Mouse (Mus musculus): ENCODE measurements around the gene Lim2. TPM values are rescaled to one million over a fixed set of nuclear protein-coding genes. Genes with fewer than 3 reads are reported as not detected.

Lim2 gene
- polyA plus RNA-seq, 1 experiment from 2014 or later = 0.52 TPM

DNA sequence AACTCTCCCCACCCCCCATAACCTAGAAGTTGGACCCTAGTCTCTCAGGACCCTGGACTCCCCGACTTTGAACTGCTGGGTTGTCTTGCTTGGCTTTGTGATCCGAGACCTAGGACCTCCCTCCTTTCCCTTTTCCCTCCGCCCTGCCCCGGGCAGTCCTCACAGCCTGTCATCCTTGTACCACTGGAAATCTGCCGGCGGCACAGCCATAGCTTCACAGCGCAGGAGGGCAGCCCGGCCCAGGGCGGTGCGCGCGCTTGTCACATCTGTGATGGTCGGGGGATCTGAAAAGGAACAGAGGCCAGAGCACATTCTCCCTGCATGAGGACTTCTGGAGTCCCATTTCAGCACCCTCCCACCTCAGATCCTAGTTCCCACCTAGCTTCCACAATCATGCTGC is 48.9 kb downstream of the Lim2 start:
- no peak for ATAC-seq
- no peaks in the 10 kb centered on the region for H3K9me3 ChIP-seq (ENCODE audit: control insufficient read depth)
- H3K4me2 ChIP-seq (replicated peaks; ENCODE audit: low read depth) = no peak overlapping the region
- peaks cover 23% of the 10 kb centered on the region for H3K27me3 ChIP-seq (replicated peaks; ENCODE audit: control insufficient read depth, insufficient read depth, low read length)
- H3K27ac ChIP-seq (ENCODE audit: low read depth, low read length) = no peak overlapping the region
- no peaks in the 10 kb centered on the region for H3K36me3 ChIP-seq (ENCODE audit: control insufficient read depth, insufficient read depth)
- H3K9ac ChIP-seq (ENCODE audit: low read depth, low read length) = no peak overlapping the region
- H3K4me3 ChIP-seq (ENCODE audit: low read depth, low read length) = no peak overlapping the region
- no peak for TF ChIP-seq CTCF (IDR thresholded peaks at IDR 0.05; ENCODE audit: low read depth)
- H3K4me1 ChIP-seq (replicated peaks; ENCODE audit: control insufficient read depth, insufficient read depth, low read length) = no peaks in the 10 kb centered on the region
- WGBS = 14% methylated on average over 13 of the region's 13 CpGs

DNA sequence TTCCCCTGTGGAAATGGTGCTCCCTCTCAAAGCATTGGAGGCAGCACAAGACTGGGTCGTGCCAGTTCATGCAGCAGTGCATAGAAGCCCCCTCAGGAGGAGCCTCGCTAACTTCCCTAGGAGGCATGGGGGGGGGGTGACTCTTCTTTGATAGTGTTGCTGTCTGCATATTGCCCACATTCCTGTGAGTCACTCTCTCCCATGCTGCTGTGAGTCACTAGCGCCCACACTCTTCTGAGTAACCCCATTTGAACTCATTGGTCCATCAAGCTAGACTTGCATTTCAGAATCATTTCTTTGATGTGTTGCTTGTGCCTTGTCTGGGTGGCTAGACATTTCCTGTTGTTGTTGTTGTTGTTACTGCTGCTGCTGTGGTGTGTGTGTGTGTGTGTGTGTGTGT is 53.7 kb downstream of the Lim2 start:
- peaks cover 16% of the 10 kb centered on the region for H3K27me3 ChIP-seq (replicated peaks; ENCODE audit: control insufficient read depth, insufficient read depth, low read length)
- no peak for ATAC-seq
- no peaks in the 10 kb centered on the region for H3K9me3 ChIP-seq (ENCODE audit: control insufficient read depth)
- no peaks in the 10 kb centered on the region for H3K4me1 ChIP-seq (replicated peaks; ENCODE audit: control insufficient read depth, insufficient read depth, low read length)
- no peak overlapping the region for H3K27ac ChIP-seq (ENCODE audit: low read depth, low read length)
- no peaks in the 10 kb centered on the region for H3K36me3 ChIP-seq (ENCODE audit: control insufficient read depth, insufficient read depth)
- 76% methylated on average over 3 of the region's 3 CpGs for WGBS
- no peak overlapping the region for H3K4me2 ChIP-seq (replicated peaks; ENCODE audit: low read depth)
- no peak for TF ChIP-seq CTCF (IDR thresholded peaks at IDR 0.05; ENCODE audit: low read depth)
- H3K9ac ChIP-seq (ENCODE audit: low read depth, low read length) = no peak overlapping the region
- H3K4me3 ChIP-seq (ENCODE audit: low read depth, low read length) = no peak overlapping the region

DNA sequence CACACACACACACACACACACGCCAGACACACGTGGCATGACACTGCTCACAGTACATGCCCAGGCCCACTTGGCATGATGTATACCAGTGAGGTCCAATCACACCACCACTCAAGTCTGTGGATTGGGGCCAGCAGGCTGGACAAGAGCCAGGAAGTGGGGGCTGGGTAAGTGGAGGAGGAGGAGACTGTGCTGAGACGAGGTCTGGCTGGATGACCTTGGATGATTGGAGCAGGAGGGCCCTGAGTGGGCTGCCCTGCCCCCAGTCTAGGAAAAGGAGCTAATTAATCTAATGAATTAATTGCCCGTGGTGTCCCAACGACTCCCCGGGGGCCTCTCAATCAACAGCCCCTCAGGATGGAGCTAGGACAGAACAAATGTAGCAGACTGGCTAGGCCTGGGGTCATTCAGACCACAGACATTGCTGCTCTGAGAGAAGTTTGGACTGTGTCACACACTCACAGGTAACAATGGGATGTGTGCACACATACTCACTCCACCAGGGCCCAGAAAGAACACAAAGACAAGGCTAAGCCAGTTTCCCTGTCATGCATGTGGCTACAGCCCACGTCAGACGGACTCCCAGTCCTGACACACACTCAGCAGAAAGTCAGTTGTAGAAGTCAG is 54.7 kb downstream of the Lim2 start:
- no peak for TF ChIP-seq CTCF (IDR thresholded peaks at IDR 0.05; ENCODE audit: low read depth)
- Histone ChIP-seq H3K4me2 (replicated peaks; ENCODE audit: low read depth) (no peak overlapping the region), H3K4me1 (replicated peaks; ENCODE audit: control insufficient read depth, insufficient read depth, low read length) (no peaks in the 10 kb centered on the region), H3K4me3 (ENCODE audit: low read depth, low read length) (no peak overlapping the region), H3K9me3 (ENCODE audit: control insufficient read depth) (no peaks in the 10 kb centered on the region), H3K27ac (ENCODE audit: low read depth, low read length) (no peak overlapping the region), H3K36me3 (ENCODE audit: control insufficient read depth, insufficient read depth) (no peaks in the 10 kb centered on the region), H3K9ac (ENCODE audit: low read depth, low read length) (no peak overlapping the region), H3K27me3 (replicated peaks; ENCODE audit: control insufficient read depth, insufficient read depth, low read length) (peaks cover 6% of the 10 kb centered on the region)
- 63% methylated on average over 8 of the region's 8 CpGs for WGBS
- ATAC-seq = no peak

DNA sequence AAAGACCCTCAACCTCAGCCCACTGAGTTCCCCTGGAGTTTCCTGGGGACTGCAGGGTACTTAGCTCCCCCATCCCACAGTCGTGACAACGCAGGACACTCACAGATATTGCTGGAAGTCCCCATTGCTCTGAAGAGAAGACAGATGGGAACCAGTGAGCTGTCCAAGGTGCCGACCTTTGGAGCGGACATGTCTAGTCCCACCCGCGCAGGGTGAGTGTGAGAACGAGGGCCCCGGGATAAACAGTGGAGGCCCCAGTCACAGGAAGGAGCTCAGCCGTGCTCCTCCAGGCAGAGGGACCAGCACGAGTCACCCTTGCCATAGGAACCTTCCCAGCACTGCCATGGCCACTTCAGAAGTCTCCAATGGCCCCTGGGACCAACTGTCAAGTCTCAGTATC is 55.8 kb downstream of the Lim2 start:
- 0% methylated on average over 10 of the region's 10 CpGs for WGBS
- H3K9me3 ChIP-seq (ENCODE audit: control insufficient read depth) = no peaks in the 10 kb centered on the region
- H3K4me3 ChIP-seq (ENCODE audit: low read depth, low read length) = no peak overlapping the region
- TF ChIP-seq CTCF (IDR thresholded peaks at IDR 0.05; ENCODE audit: low read depth) = no peak
- no peak overlapping the region for H3K4me2 ChIP-seq (replicated peaks; ENCODE audit: low read depth)
- H3K27ac ChIP-seq (ENCODE audit: low read depth, low read length) = no peak overlapping the region
- no peaks in the 10 kb centered on the region for H3K27me3 ChIP-seq (replicated peaks; ENCODE audit: control insufficient read depth, insufficient read depth, low read length)
- no peak overlapping the region for H3K9ac ChIP-seq (ENCODE audit: low read depth, low read length)
- H3K36me3 ChIP-seq (ENCODE audit: control insufficient read depth, insufficient read depth) = no peaks in the 10 kb centered on the region
- no peak for ATAC-seq
- H3K4me1 ChIP-seq (replicated peaks; ENCODE audit: control insufficient read depth, insufficient read depth, low read length) = no peaks in the 10 kb centered on the region

Small RNA genes lying within 50 kb of the gene (microRNA-seq; reads per million reads assigned to microRNA genes)
- 1.6 reads per million for gene Mir7051

Other genes starting within 250 kb of the Lim2 start
- 5.3 and 5.5 TPM in 2 replicates for gene Zfp715, start 114.4 kb upstream of the Lim2 start, polyA plus RNA-seq (2015; fragmentation: Nextera tagmentation; extraction: Ambion mirVana)
- 0.25 and 0.33 TPM in 2 replicates for gene Siglecf, start 76.3 kb upstream of the Lim2 start, polyA plus RNA-seq (2015; fragmentation: Nextera tagmentation; extraction: Ambion mirVana)
- gene Siglecg, start 19.5 kb upstream of the Lim2 start, polyA plus RNA-seq (2015; fragmentation: Nextera tagmentation; extraction: Ambion mirVana) = 0.07 and 0.08 TPM in 2 replicates
- gene Nkg7, start 9.4 kb downstream of the Lim2 start, polyA plus RNA-seq (2015; fragmentation: Nextera tagmentation; extraction: Ambion mirVana) = 1.6 and 2.7 TPM in 2 replicates
- not detected in 2 replicates for gene Cldnd2, start 13.1 kb downstream of the Lim2 start, polyA plus RNA-seq (2015; fragmentation: Nextera tagmentation; extraction: Ambion mirVana)
- gene Etfb, start 16.4 kb downstream of the Lim2 start, polyA plus RNA-seq (2015; fragmentation: Nextera tagmentation; extraction: Ambion mirVana) = 813 and 825 TPM in 2 replicates
- gene Gm45233, start 16.5 kb downstream of the Lim2 start, polyA plus RNA-seq (2015; fragmentation: Nextera tagmentation; extraction: Ambion mirVana) = 0.23 and 0.24 TPM in 2 replicates
- 4.5 and 5.3 TPM in 2 replicates for gene Vsig10l, start 35.5 kb downstream of the Lim2 start, polyA plus RNA-seq (2015; fragmentation: Nextera tagmentation; extraction: Ambion mirVana)
- gene Iglon5, start 62.4 kb downstream of the Lim2 start, polyA plus RNA-seq (2015; fragmentation: Nextera tagmentation; extraction: Ambion mirVana) = 0.20 TPM in 2 replicates
- gene 4931406B18Rik, start 78.3 kb downstream of the Lim2 start, polyA plus RNA-seq (2015; fragmentation: Nextera tagmentation; extraction: Ambion mirVana) = not detected in 2 replicates
- gene Cd33, start 116.8 kb downstream of the Lim2 start, polyA plus RNA-seq (2015; fragmentation: Nextera tagmentation; extraction: Ambion mirVana) = 1.5 and 2.7 TPM in 2 replicates
- gene Zfp658, start 134.6 kb downstream of the Lim2 start, polyA plus RNA-seq (2015; fragmentation: Nextera tagmentation; extraction: Ambion mirVana) = 0.68 and 0.75 TPM in 2 replicates
- 3.5 and 3.6 TPM in 2 replicates for gene Zfp719, start 151.9 kb downstream of the Lim2 start, polyA plus RNA-seq (2015; fragmentation: Nextera tagmentation; extraction: Ambion mirVana)
- gene Zfp819, start 179.5 kb downstream of the Lim2 start, polyA plus RNA-seq (2015; fragmentation: Nextera tagmentation; extraction: Ambion mirVana) = not detected in 2 replicates
- gene Ceacam18, start 207.0 kb downstream of the Lim2 start, polyA plus RNA-seq (2015; fragmentation: Nextera tagmentation; extraction: Ambion mirVana) = 59.7 and 68.3 TPM in 2 replicates
- gene Siglece, start 232.5 kb downstream of the Lim2 start, polyA plus RNA-seq (2015; fragmentation: Nextera tagmentation; extraction: Ambion mirVana) = 0.50 and 0.64 TPM in 2 replicates
- gene Ctu1, start 244.3 kb downstream of the Lim2 start, polyA plus RNA-seq (2015; fragmentation: Nextera tagmentation; extraction: Ambion mirVana) = 5.2 and 5.8 TPM in 2 replicates